8 mouse cellular contexts compared by ENCODE assay signal in genomic region chr3:101405495-101405894, GRCm38 (mm10). TPM values are rescaled to one million over a fixed set of nuclear protein-coding genes. Genes with fewer than 3 reads are reported as not detected.
DNase-seq lines count a peak whose midpoint lies in the region; ATAC-seq lines count a peak whose summit lies in the region.

No protein-coding gene starts in this region.

- 72% methylated on average over 10 of the region's 10 CpGs for WGBS in midbrain, embryonic 15.5 days
- 85% methylated on average over 10 of the region's 10 CpGs for WGBS in midbrain, embryonic 13.5 days
- WGBS in liver, embryonic 12.5 days (ENCODE audit: insufficient replicate concordance), result 76% methylated on average over 10 of the region's 10 CpGs

- H3K27ac ChIP-seq in midbrain, embryonic 15.5 days, result peak overlapping the region; percentile 38; the same call in 1 of the 2 replicates
- H3K27ac ChIP-seq in midbrain, embryonic 13.5 days, result no peak overlapping the region
- H3K27ac ChIP-seq in liver, embryonic 12.5 days, result no peak overlapping the region

- DNase-seq in frontal cortex, postnatal 36 days (ENCODE audit: low spot score in 2 of 2), result peak; percentile 63 to 79
- DNase-seq in layer of hippocampus, adult 9-10 months (ENCODE audit: low spot score), result peak; percentile 88
- peak; percentile 24 for DNase-seq in lung, postnatal 25 days (ENCODE audit: low spot score)
- no peak for DNase-seq in adrenal gland, postnatal 25 days
- no peak for DNase-seq in embryo, embryonic 10.5 days (ENCODE audit: low spot score)

- H3K4me1 ChIP-seq in midbrain, embryonic 15.5 days, result peaks cover 40% of the 10 kb centered on the region
- H3K4me1 ChIP-seq in midbrain, embryonic 13.5 days (replicated peaks), result peaks cover 48% of the 10 kb centered on the region
- H3K4me1 ChIP-seq in liver, embryonic 12.5 days, result peaks cover 66% of the 10 kb centered on the region

- H3K27me3 ChIP-seq in midbrain, embryonic 15.5 days (replicated peaks), result no peaks in the 10 kb centered on the region
- no peaks in the 10 kb centered on the region for H3K27me3 ChIP-seq in midbrain, embryonic 13.5 days
- no peaks in the 10 kb centered on the region for H3K27me3 ChIP-seq in liver, embryonic 12.5 days (replicated peaks)

- no peak overlapping the region for H3K4me2 ChIP-seq in midbrain, embryonic 15.5 days
- H3K4me2 ChIP-seq in midbrain, embryonic 13.5 days (replicated peaks), result no peak overlapping the region
- H3K4me2 ChIP-seq in liver, embryonic 12.5 days, result no peak overlapping the region

- no peak overlapping the region for H3K9ac ChIP-seq in midbrain, embryonic 15.5 days
- no peak overlapping the region for H3K9ac ChIP-seq in midbrain, embryonic 13.5 days (replicated peaks)
- H3K9ac ChIP-seq in liver, embryonic 12.5 days, result no peak overlapping the region

- H3K9me3 ChIP-seq in midbrain, embryonic 15.5 days, result no peaks in the 10 kb centered on the region
- H3K9me3 ChIP-seq in midbrain, embryonic 13.5 days, result no peaks in the 10 kb centered on the region
- H3K9me3 ChIP-seq in liver, embryonic 12.5 days (replicated peaks), result no peaks in the 10 kb centered on the region

- ATAC-seq in midbrain, embryonic 15.5 days (replicated peaks), result 0 out of 2 replicates have a peak, but pooled peaks have one; percentile 12
- no peak for ATAC-seq in midbrain, embryonic 13.5 days
- ATAC-seq in liver, embryonic 12.5 days, result no peak

- H3K4me3 ChIP-seq in midbrain, embryonic 15.5 days, result no peak overlapping the region
- H3K4me3 ChIP-seq in midbrain, embryonic 13.5 days (replicated peaks), result no peak overlapping the region
- H3K4me3 ChIP-seq in liver, embryonic 12.5 days, result no peak overlapping the region

- no peaks in the 10 kb centered on the region for H3K36me3 ChIP-seq in midbrain, embryonic 15.5 days (replicated peaks)
- H3K36me3 ChIP-seq in midbrain, embryonic 13.5 days, result no peaks in the 10 kb centered on the region
- no peaks in the 10 kb centered on the region for H3K36me3 ChIP-seq in liver, embryonic 12.5 days

RNA-seq across cellular contexts. Expression of gene Igsf3, which starts 28.6 kb away (rescaled TPM):
- polyA plus RNA-seq in midbrain, embryonic 15.5 days (2015; fragmentation: Nextera tagmentation; extraction: Ambion mirVana), result 99.0 and 104 TPM in 2 replicates
- polyA plus RNA-seq in midbrain, embryonic 13.5 days (2015; fragmentation: Nextera tagmentation; extraction: Ambion mirVana), result 75.5 and 79.1 TPM in 2 replicates
- total RNA-seq in adrenal gland, postnatal 25 days (2021), result 5.5 and 7.0 TPM in 2 replicates
- 10.3 and 10.7 TPM in 2 replicates for polyA plus RNA-seq in liver, embryonic 12.5 days (2016; fragmentation: Nextera tagmentation; extraction: Ambion mirVana)

Comparison
In these comparisons a context has a peak if more than half of its experiments do, and no peak if none do; other contexts are left out.
1. DNase-seq: peak in frontal cortex, postnatal 36 days (2 of 2), layer of hippocampus, adult 9-10 months (single experiment) and lung, postnatal 25 days (single experiment); none in adrenal gland, postnatal 25 days (single experiment) and embryo, embryonic 10.5 days (single experiment).